Mouse (Mus musculus) thymus, adult 2 months (tissue): ENCODE data around the gene Tmem201.

Experiments
- CTCF ChIP-seq: fragments of 200-500 bp; IDR thresholded peaks from 2 replicates; pipeline ENCODE4 v1.5.1; 2012; ENCODE audit warnings: mild to moderate bottlenecking, control low read depth, low read length, moderate library complexity, borderline replicate concordance; ENCODE audit not compliant: control insufficient read depth, poor library complexity, insufficient read depth; ENCODE audit errors: extremely low read depth
- POLR2A ChIP-seq: fragments of 200-500 bp; IDR thresholded peaks from 2 replicates; pipeline ENCODE4 v1.6.1; 2012; ENCODE audit warnings: mild to moderate bottlenecking, low read length, control low read depth, moderate library complexity; ENCODE audit not compliant: control insufficient read depth, poor library complexity, insufficient read depth; ENCODE audit errors: extremely low read depth

- TF ChIP-seq CTCF (no peak), POLR2A (no peak)
These were observed 3.6 kb downstream of the Tmem201 start for GRCm38 (mm10) chr4:149734246-149734645.
